Mouse (Mus musculus) liver, adult 2 months (tissue): ENCODE data around the gene Rab31.

Experiments used
- CTCF ChIP-seq: fragments of 200-500 bp; IDR thresholded peaks from 2 replicates; pipeline ENCODE4 v1.5.1; 2011; ENCODE audit warnings: low read depth, low read length, control low read depth
- POLR2A ChIP-seq: fragments of 200-500 bp; IDR thresholded peaks from 2 replicates; pipeline ENCODE4 v1.6.1; 2011; ENCODE audit warnings: low read length, control low read depth; ENCODE audit not compliant: insufficient read depth; ENCODE audit errors: extremely low read depth

DNA sequence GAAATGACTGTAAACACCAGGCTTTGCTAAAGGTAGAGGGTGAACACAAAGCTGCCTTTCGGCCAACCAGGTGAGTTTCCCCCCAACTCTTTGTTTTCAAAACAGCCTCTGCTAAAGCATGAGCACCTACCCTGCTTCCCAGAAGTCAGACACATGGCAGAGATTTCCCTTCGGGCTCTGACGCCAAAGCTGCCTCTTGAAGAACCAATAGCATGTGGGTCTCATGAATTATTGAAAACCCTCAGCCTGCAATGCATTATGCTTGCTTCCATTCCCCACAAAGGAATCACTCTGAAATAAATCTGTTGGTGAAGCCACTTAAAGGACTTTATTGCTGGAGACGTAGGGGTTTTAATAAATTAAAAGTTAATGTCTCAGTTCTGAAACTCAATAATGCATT lies 72.5 kb downstream of the Rab31 start:
- TF ChIP-seq POLR2A, result no peak
- TF ChIP-seq CTCF, result no peak
